Mouse (Mus musculus): ENCODE results near the gene Tecpr1.

Tecpr1 gene

DNA sequence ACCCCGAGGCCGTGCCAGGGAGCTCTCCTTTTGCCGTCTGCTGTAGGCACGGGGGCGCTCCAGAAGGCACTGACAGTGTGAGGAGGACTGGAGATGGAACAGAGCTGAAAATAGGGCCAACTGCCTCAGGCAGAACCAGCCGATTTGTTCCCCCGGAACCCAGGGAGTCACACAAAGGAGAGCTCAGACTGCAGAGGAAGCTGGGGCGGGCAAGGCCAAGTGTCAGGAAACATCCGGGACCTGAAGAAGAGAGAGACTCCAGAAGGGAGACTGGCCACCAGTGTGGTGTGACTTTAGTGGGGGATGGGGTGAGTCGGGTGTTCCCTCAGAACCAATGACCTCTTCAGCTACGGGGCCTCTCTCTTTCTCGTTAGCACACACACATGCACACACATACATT lies 4.1 kb downstream of the Tecpr1 start:
- in situ Hi-C loops (cut with MboI; ENCODE audit: unreplicated experiment in 2 of 2), result no loop called here

DNA sequence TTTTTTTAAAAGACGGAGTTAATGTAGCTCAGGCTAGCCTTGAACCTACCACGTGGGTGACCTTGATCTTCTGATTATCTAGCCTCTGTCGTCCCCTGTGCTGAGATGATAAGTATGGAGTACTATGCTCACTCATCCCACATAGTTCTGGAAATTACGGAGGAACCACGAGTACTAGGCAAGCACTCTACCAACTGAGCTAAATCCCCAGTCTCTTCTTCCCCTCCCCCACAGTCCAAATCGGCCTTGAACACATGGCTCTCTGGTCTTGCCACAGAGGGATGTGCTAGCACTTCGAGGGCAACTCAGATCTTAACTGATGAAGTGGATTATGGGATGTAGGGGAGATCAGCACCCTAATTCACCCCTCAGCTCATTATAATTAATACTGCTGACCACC lies 5.4 kb downstream of the Tecpr1 start:
- in situ Hi-C loops (cut with MboI; ENCODE audit: unreplicated experiment in 2 of 2), result no loop called here

DNA sequence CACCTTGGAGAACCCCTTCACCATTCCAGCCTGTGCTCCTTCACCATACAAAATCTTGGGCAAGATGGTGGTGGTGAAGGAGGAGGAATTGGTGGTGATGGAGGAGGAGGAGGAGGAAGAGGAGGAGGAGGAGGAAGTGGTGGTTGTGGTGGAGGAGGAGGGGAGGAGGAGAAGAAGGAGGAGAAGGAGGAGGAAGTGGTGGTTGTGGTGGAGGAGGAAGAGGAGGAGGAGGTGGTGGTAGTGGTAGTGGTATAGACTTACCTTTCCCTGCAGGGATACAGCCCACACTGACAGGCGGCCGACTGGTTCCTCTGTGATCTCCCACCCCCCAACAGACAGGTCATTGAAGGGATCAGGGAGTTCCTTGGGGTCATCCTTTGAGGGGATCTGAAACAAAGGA lies 7.4 kb downstream of the Tecpr1 start:
- in situ Hi-C loops (cut with MboI; ENCODE audit: unreplicated experiment in 2 of 2), result no loop called here

- in situ Hi-C loops (cut with MboI; ENCODE audit: unreplicated experiment in 2 of 2), result loop anchor here in 1 of 2 experiments (5.0 kb wide), 1 partner anchor 172 kb away; no protein-coding TSS in a partner anchor
These were observed 9.0 kb downstream of the Tecpr1 start for GRCm38 (mm10) chr5:144214453-144214852.

DNA sequence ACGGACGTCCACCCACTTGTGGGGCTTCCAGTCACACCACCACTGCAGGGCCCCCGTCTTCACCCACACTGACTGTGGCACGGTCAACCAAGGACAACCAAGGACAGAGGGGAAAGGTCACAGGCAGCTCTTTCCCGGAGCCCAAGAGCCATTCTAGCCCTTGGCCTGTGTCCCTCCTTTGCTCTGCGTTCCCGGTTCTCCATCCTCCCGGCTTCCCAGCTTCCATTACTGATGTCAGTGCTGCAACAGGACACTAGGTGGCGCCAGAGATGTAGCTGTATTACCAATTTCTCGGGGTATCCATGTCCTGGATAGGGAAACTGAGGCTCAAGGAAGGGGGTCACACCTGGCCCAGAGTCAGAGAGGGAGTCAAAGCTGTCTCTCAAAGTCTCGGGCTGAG lies 15.9 kb downstream of the Tecpr1 start:
- in situ Hi-C loops (cut with MboI; ENCODE audit: unreplicated experiment in 2 of 2), result loop anchor here in 1 of 2 experiments (5.0 kb wide), 1 partner anchor 165 kb away; no protein-coding TSS in a partner anchor

GRCm38 (mm10) chr5:144206069-144206468 lies 17.3 kb downstream of the Tecpr1 start:
- in situ Hi-C loops (cut with MboI; ENCODE audit: unreplicated experiment in 2 of 2), result loop anchor here in 1 of 2 experiments (5.0 kb wide), 1 partner anchor 164 kb away; no protein-coding TSS in a partner anchor

DNA sequence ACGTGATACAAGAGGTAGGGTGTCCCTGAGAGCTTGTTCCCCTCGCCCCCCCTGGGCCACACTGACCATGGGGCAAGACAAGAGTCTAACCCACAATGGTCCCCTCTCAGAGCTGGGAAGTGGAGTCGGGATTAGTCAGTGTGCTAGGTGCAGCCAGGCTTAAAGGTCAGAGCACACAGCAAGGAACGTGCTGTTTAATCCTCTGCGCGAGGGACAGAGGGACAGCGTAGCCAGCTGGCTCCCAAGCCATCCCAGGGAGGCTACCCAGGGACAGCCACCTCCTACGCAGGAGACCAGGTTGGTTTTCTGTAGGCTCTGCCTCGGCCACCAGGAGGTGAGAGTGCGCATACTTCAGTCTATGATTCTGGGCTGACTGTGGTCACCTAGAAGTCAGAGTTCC lies 18.5 kb downstream of the Tecpr1 start:
- in situ Hi-C loops (cut with MboI; ENCODE audit: unreplicated experiment in 2 of 2), result loop anchor here (5.0 kb wide), 2 partner anchors 48 to 163 kb away; no protein-coding TSS in a partner anchor

- in situ Hi-C loops (cut with MboI; ENCODE audit: unreplicated experiment in 2 of 2), result loop anchor here in 1 of 2 experiments (5.0 kb wide), 1 partner anchor 47 kb away; no protein-coding TSS in a partner anchor
These were observed 19.1 kb downstream of the Tecpr1 start for GRCm38 (mm10) chr5:144204303-144204702.

GRCm38 (mm10) chr5:144203398-144203959 lies 19.9 kb downstream of the Tecpr1 start:
- in situ Hi-C loops (cut with MboI; ENCODE audit: unreplicated experiment in 2 of 2), result loop anchor here in 1 of 2 experiments (5.0 kb wide), 1 partner anchor 46 kb away; no protein-coding TSS in a partner anchor

DNA sequence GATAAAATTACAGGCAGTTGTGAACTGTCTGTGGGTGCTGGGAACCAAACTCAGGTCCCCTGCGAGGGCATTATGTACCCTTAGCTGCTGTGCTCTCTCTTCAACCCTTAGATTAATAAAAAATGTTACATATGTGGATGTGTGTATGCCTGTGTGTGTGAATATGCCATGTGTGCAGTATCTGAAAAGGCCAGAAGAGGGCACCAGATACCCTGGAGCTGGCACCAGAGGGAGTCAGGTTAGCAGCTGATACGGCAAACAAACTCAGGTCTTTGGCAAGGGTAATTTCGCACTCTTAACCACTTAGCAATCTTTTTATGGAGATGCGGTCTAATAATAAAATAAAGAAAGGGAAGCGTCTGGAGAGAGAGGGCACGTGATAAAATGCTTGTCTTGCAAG lies 21.0 kb downstream of the Tecpr1 start:
- in situ Hi-C loops (cut with MboI; ENCODE audit: unreplicated experiment in 2 of 2), result loop anchor here in 1 of 2 experiments (5.0 kb wide), 1 partner anchor 45 kb away; no protein-coding TSS in a partner anchor

GRCm38 (mm10) chr5:144200616-144201015 lies 22.8 kb downstream of the Tecpr1 start:
- in situ Hi-C loops (cut with MboI; ENCODE audit: unreplicated experiment in 2 of 2), result loop anchor here in 1 of 2 experiments (5.0 kb wide), 1 partner anchor 43 kb away; no protein-coding TSS in a partner anchor

GRCm38 (mm10) chr5:144195567-144195966 lies 27.8 kb downstream of the Tecpr1 start:
- in situ Hi-C loops (cut with MboI; ENCODE audit: unreplicated experiment in 2 of 2), result loop anchor here in 1 of 2 experiments (25.0 kb wide), 1 partner anchor 1283 kb away; the partner anchor contains the start of gene Actb

- in situ Hi-C loops (cut with MboI; ENCODE audit: unreplicated experiment in 2 of 2), result loop anchor here in 1 of 2 experiments (25.0 kb wide), 1 partner anchor 1282 kb away; the partner anchor contains the start of gene Actb
These were observed 29.0 kb downstream of the Tecpr1 start for GRCm38 (mm10) chr5:144194416-144194815.

GRCm38 (mm10) chr5:144192673-144193072 lies 30.7 kb downstream of the Tecpr1 start:
- in situ Hi-C loops (cut with MboI; ENCODE audit: unreplicated experiment in 2 of 2), result loop anchor here in 1 of 2 experiments (25.0 kb wide), 1 partner anchor 1280 kb away; the partner anchor contains the start of gene Actb

DNA sequence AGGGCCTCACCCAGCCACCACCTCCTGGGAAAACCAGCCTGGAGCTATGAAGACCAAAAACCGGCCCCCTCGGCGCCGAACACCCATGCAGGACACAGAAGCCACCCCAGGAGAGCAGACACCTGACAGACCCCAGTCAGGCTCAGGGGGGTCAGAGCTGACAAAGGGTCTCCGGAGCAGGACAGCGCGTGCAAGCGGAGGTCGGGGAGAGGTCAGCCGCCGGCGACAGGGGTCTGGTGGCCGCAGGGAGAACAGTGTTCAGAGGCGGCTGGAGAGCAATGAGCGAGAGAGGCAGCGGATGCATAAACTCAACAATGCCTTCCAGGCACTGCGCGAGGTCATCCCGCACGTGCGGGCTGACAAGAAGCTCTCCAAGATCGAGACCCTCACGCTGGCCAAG lies 32.4 kb downstream of the Tecpr1 start:
- in situ Hi-C loops (cut with MboI; ENCODE audit: unreplicated experiment in 2 of 2), result loop anchor here in 1 of 2 experiments (25.0 kb wide), 1 partner anchor 1279 kb away; the partner anchor contains the start of gene Actb

DNA sequence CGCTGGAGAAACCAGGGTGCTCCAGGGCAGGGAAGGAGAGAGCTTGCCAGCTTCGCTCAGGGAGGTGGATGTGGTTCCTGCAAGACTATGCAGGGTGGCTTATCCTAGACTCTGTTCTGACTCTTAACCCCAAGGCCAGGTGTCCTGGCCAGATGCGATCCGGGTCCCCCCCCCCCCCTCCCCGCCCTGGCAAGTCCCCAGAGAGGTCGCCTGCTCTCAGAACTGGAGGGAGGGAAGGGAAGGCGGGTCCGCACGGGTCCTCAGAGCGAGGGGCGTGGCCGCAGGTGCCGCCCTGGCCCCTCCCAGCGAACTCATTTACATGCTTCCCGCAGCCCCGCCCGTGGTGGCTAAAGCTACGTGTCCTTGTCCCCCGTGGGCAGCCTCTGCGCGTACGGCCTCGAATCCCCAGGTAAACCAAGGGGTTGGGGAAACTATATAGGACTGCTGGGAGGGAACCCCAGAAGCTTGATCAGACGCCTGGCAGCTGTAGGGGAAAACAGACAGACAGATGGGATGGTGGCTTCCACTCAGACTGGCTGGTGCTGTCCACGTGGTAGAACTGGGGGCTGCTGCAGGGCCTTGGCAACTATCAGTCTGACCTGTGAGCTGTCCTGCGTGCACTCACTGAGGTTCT lies 33.3 kb downstream of the Tecpr1 start, which contains the start of gene Bhlha15:
Gene Bhlha15 (plus strand): TSS at position 337 of the 634 bp plus-strand sequence.
- in situ Hi-C loops (cut with MboI; ENCODE audit: unreplicated experiment in 2 of 2), result loop anchor here in 1 of 2 experiments (25.0 kb wide), 1 partner anchor 1278 kb away; the partner anchor contains the start of gene Actb

DNA sequence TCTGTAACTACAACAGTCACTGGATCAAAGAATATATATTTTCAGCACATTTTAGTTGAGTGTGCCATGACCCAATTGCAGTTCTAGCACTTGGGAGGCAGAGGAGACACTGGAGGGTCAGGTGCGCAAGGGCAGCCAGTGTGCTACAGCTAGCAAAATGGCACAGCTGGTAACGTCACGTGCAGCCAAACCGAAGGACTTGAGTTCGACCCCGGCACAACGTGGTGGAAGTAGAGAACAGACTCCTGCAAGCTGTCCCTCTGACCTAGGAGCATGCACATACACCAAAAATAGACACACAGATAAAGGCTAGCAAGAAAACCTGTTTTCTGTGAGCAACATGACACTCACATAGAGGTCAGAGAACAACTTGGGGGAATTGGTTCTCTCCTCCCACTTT lies 34.1 kb downstream of the Tecpr1 start:
- in situ Hi-C loops (cut with MboI; ENCODE audit: unreplicated experiment in 2 of 2), result loop anchor here in 1 of 2 experiments (25.0 kb wide), 1 partner anchor 1277 kb away; the partner anchor contains the start of gene Actb

DNA sequence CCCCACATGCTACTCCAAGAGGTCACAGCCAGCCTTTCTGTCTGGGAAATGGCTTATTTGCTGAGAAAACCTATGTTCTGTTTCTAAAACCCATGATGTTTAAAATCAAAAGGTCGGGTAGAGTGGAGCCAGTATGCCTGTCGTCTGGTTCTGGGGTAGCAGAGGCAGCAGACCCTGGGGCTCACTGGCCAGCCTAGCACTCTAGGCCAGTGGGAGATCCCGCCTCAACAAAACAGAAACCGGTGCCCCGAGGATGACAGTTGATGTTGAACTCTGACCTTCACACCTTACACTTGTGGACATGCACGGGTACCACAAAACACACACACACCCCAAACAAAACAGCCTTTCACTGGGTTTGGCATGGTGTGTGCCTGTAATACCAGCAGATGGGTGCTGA lies 35.0 kb downstream of the Tecpr1 start:
- in situ Hi-C loops (cut with MboI; ENCODE audit: unreplicated experiment in 2 of 2), result loop anchor here in 1 of 2 experiments (25.0 kb wide), 1 partner anchor 1276 kb away; the partner anchor contains the start of gene Actb

DNA sequence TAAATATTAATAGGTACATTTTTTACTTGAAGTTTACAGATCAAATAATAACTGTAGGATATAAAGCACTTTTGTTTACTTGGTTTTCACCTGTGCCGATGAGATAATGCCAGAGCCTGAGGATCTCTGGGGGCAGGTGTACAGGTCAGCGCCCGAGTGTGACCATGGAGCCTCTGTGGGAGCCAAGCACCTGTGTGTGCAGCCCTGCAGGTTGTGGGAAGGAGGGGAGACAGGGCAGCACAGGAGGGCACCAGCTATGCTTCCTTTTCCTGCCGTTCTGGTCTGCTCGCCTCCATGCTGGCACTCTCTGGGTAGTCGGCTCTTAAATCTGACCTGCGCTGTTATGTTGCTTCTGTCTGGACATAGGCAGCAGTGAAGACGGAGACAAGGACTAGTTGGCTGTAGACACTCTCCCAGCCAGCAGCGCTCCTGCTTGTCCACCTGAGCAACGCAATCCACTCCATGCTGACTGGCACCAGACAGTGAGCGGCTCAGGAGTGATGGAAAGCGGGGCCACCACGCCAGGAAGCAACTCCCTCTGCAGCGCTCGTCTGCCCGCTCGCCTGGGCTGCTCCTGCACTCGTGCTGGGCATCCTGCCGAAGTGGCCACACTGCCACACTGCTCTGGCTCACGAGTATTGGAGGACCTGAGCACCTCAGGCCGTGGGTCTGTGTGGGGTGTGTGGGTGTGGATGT lies 38.9 kb downstream of the Tecpr1 start:
- in situ Hi-C loops (cut with MboI; ENCODE audit: unreplicated experiment in 2 of 2), result loop anchor here in 1 of 2 experiments (25.0 kb wide), 1 partner anchor 1272 kb away; the partner anchor contains the start of gene Actb
